Mouse (Mus musculus): ENCODE measurements around the gene Ick.

- no peak for TF ChIP-seq CTCF (IDR thresholded peaks at IDR 0.05; ENCODE audit: borderline replicate concordance, extremely low read depth, insufficient read depth, insufficient read length)
- TF ChIP-seq POLR2A (IDR thresholded peaks at IDR 0.05; ENCODE audit: borderline replicate concordance, extremely low read depth, insufficient read depth, insufficient read length, poor library complexity, severe bottlenecking) = no peak
Measured at GRCm38 (mm10) chr9:78157221-78157620, 48.2 kb downstream of the Ick start.

Measured in brain, embryonic 14.5 days (tissue).